Mouse (Mus musculus) thymus, adult 2 months (tissue): ENCODE measurements around the gene 2210017I01Rik. TPM values are rescaled to one million over a fixed set of nuclear protein-coding genes. Genes with fewer than 3 reads are reported as not detected.

Experiments
- DNase-seq: peaks from one replicate; pipeline ENCODE4 v3.0.0; 2021
- H3K27ac ChIP-seq: fragments of 200-500 bp; 2 replicates; pipeline ENCODE4 v1.5.1; 2012; ENCODE audit warnings: low read length, control low read depth; ENCODE audit not compliant: control insufficient read depth, insufficient read depth
- H3K27me3 ChIP-seq: fragments of 200-500 bp; 2 replicates; pipeline ENCODE4 v1.6.1; 2012; ENCODE audit warnings: mild to moderate bottlenecking, low read length, moderate library complexity, mixed read lengths; ENCODE audit not compliant: control insufficient read depth, insufficient read depth
- H3K36me3 ChIP-seq: fragments of 200-500 bp; 2 replicates; pipeline ENCODE4 v1.6.1; 2012; ENCODE audit warnings: mild to moderate bottlenecking, low read length, moderate library complexity; ENCODE audit not compliant: control insufficient read depth, insufficient read depth
- H3K4me1 ChIP-seq: fragments of 200-500 bp; replicated peaks from 2 replicates; pipeline ENCODE4 v1.6.1; 2012; ENCODE audit warnings: low read length; ENCODE audit not compliant: control insufficient read depth, insufficient read depth
- H3K4me3 ChIP-seq: fragments of 200-500 bp; 2 replicates; pipeline ENCODE4 v1.5.1; 2012; ENCODE audit warnings: mild to moderate bottlenecking, low read length, control low read depth, moderate library complexity; ENCODE audit not compliant: control insufficient read depth, insufficient read depth
- CTCF ChIP-seq: fragments of 200-500 bp; IDR thresholded peaks from 2 replicates; pipeline ENCODE4 v1.5.1; 2012; ENCODE audit warnings: mild to moderate bottlenecking, control low read depth, low read length, moderate library complexity, borderline replicate concordance; ENCODE audit not compliant: control insufficient read depth, poor library complexity, insufficient read depth; ENCODE audit errors: extremely low read depth
- POLR2A ChIP-seq: fragments of 200-500 bp; IDR thresholded peaks from 2 replicates; pipeline ENCODE4 v1.6.1; 2012; ENCODE audit warnings: mild to moderate bottlenecking, low read length, control low read depth, moderate library complexity; ENCODE audit not compliant: control insufficient read depth, poor library complexity, insufficient read depth; ENCODE audit errors: extremely low read depth
- WGBS: fragments of 180-500 bp; shearing (Covaris S2); methylation state at CpG from one replicate; pipeline ENCODE4 v1.1.7; 2018; 5-methylcytosine and 5-hydroxymethylcytosine counted together
- polyA plus RNA-seq: library from polyadenylated mRNA; depleted of rRNA; stranded (reverse); fragments of >200 nt; gene quantifications from 2 replicates; pipeline ENCODE4 v1.2.3, GENCODE M21; 2012; rRNA removed

2210017I01Rik gene
- polyA plus RNA-seq = 0.22 TPM in 1 of 2 replicates, not detected in the other

- DNase-seq = no peak
- H3K4me3 ChIP-seq = no peak within 1 kb of the TSS
- H3K27me3 ChIP-seq = no peaks in the 10 kb centered on the region
- no peaks in the 10 kb centered on the region for H3K36me3 ChIP-seq
- no peaks in the 10 kb centered on the region for H3K4me1 ChIP-seq
- TF ChIP-seq POLR2A (no peak), CTCF (no peak)
- H3K27ac ChIP-seq = no peak within 1 kb of the TSS
These were observed at the start of gene 2210017I01Rik for GRCm38 (mm10) chr3:92607392-92607791. TSS of gene 2210017I01Rik (minus strand) at chr3:92607492.

GRCm38 (mm10) chr3:92656826-92657225, 49.5 kb upstream of the 2210017I01Rik start, which contains the start of gene Lce1b:
TSS of gene Lce1b (minus strand) at chr3:92656926.
- Histone ChIP-seq H3K27ac (no peak within 1 kb of the TSS), H3K4me1 (no peaks in the 10 kb centered on the region), H3K27me3 (no peaks in the 10 kb centered on the region), H3K4me3 (no peak within 1 kb of the TSS), H3K36me3 (no peaks in the 10 kb centered on the region)
- TF ChIP-seq POLR2A (no peak), CTCF (no peak)
- no peak for DNase-seq

GRCm38 (mm10) chr3:92648207-92648606, 40.9 kb upstream of the 2210017I01Rik start, which contains the start of gene Lce1a1:
TSS of gene Lce1a1 (minus strand) at chr3:92648307.
- Histone ChIP-seq H3K4me1 (no peaks in the 10 kb centered on the region), H3K27me3 (no peaks in the 10 kb centered on the region), H3K27ac (no peak within 1 kb of the TSS), H3K4me3 (no peak within 1 kb of the TSS), H3K36me3 (no peaks in the 10 kb centered on the region)
- 82% methylated on average over 1 of the region's 1 CpGs for WGBS
- DNase-seq = no peak
- TF ChIP-seq CTCF (no peak), POLR2A (no peak)

GRCm38 (mm10) chr3:92639854-92640253, 32.6 kb upstream of the 2210017I01Rik start:
- Histone ChIP-seq H3K27ac (no peak overlapping the region), H3K27me3 (no peaks in the 10 kb centered on the region), H3K4me3 (no peak overlapping the region), H3K36me3 (no peaks in the 10 kb centered on the region), H3K4me1 (no peaks in the 10 kb centered on the region)
- no peak for DNase-seq
- 95% methylated on average over 15 of the region's 15 CpGs for WGBS
- TF ChIP-seq POLR2A (no peak), CTCF (no peak)

GRCm38 (mm10) chr3:92638653-92638991, 31.3 kb upstream of the 2210017I01Rik start:
- no peaks in the 10 kb centered on the region for H3K4me1 ChIP-seq
- DNase-seq = no peak
- H3K27ac ChIP-seq = no peak overlapping the region
- no peaks in the 10 kb centered on the region for H3K27me3 ChIP-seq
- TF ChIP-seq CTCF (no peak), POLR2A (no peak)
- H3K4me3 ChIP-seq = no peak overlapping the region
- WGBS = 90% methylated on average over 3 of the region's 3 CpGs
- no peaks in the 10 kb centered on the region for H3K36me3 ChIP-seq

- DNase-seq = no peak
- Histone ChIP-seq H3K27ac (no peak overlapping the region), H3K27me3 (no peaks in the 10 kb centered on the region), H3K4me3 (no peak overlapping the region), H3K36me3 (no peaks in the 10 kb centered on the region), H3K4me1 (no peaks in the 10 kb centered on the region)
- WGBS = 65% methylated on average over 1 of the region's 1 CpGs
- TF ChIP-seq CTCF (no peak), POLR2A (no peak)
These were observed 30.7 kb upstream of the 2210017I01Rik start for GRCm38 (mm10) chr3:92637745-92638652.

- Histone ChIP-seq H3K4me1 (no peaks in the 10 kb centered on the region), H3K36me3 (no peaks in the 10 kb centered on the region), H3K27ac (no peak within 1 kb of the TSS), H3K4me3 (no peak within 1 kb of the TSS), H3K27me3 (no peaks in the 10 kb centered on the region)
- TF ChIP-seq CTCF (no peak), POLR2A (no peak)
- no peak for DNase-seq
- 91% methylated on average over 2 of the region's 2 CpGs for WGBS
These were observed 14.3 kb upstream of the 2210017I01Rik start, which contains the start of gene Lce6a for GRCm38 (mm10) chr3:92621560-92621959. TSS of gene Lce6a (minus strand) at chr3:92621660.
